Mouse (Mus musculus): ENCODE data around the gene Tex261. TPM values are rescaled to one million over a fixed set of nuclear protein-coding genes. Genes with fewer than 3 reads are reported as not detected.

The Tex261 gene
- polyA plus RNA-seq (2012; rRNA removed), result 48.1 and 49.5 TPM in 2 replicates

GRCm38 (mm10) chr6:83775638-83776293, at the start of gene Tex261:
Gene Tex261, minus strand, starts transcription at chr6:83775813.

GRCm38 (mm10) chr6:83794760-83795296, 19.2 kb upstream of the Tex261 start, which contains the start of gene Nagk:
Gene Nagk, plus strand, starts transcription at chr6:83794982.

GRCm38 (mm10) chr6:83762344-83762743, 13.3 kb downstream of the Tex261 start, which contains the start of gene Ankrd53:
Gene Ankrd53, plus strand, starts transcription at chr6:83762644.

GRCm38 (mm10) chr6:83742761-83743160, 32.9 kb downstream of the Tex261 start, which contains the start of gene Atp6v1b1:
Gene Atp6v1b1, plus strand, starts transcription at chr6:83742990.

Other genes with a start within 250 kb of the Tex261 start
- gene Actg2, start 239.5 kb downstream of the Tex261 start, polyA plus RNA-seq (2012; rRNA removed), result 2.1 and 4.7 TPM in 2 replicates
- 45.8 and 47.2 TPM in 2 replicates for gene Stambp, start 203.1 kb downstream of the Tex261 start, polyA plus RNA-seq (2012; rRNA removed)
- gene Clec4f, start 119.6 kb downstream of the Tex261 start, polyA plus RNA-seq (2012; rRNA removed), result not detected in 2 replicates
- 0.03 and 0.05 TPM in 2 replicates for gene Cd207, start 98.0 kb downstream of the Tex261 start, polyA plus RNA-seq (2012; rRNA removed)
- gene Vax2, start 64.5 kb downstream of the Tex261 start, polyA plus RNA-seq (2012; rRNA removed), result not detected in 2 replicates
- 0.48 and 0.65 TPM in 2 replicates for gene Atp6v1b1, start 32.8 kb downstream of the Tex261 start, polyA plus RNA-seq (2012; rRNA removed)
- gene Ankrd53, start 13.2 kb downstream of the Tex261 start, polyA plus RNA-seq (2012; rRNA removed), result not detected in 2 replicates
- 58.7 and 61.4 TPM in 2 replicates for gene Nagk, start 19.2 kb upstream of the Tex261 start, polyA plus RNA-seq (2012; rRNA removed)
- 65.0 and 65.4 TPM in 2 replicates for gene Paip2b, start 55.9 kb upstream of the Tex261 start, polyA plus RNA-seq (2012; rRNA removed)
- gene Zfp638, start 91.3 kb upstream of the Tex261 start, polyA plus RNA-seq (2012; rRNA removed), result 66.2 and 68.6 TPM in 2 replicates
- 2.1 and 2.5 TPM in 2 replicates for gene Dysf, start 232.8 kb upstream of the Tex261 start, polyA plus RNA-seq (2012; rRNA removed)

All from central nervous system, embryonic 18 days (tissue).